Mouse (Mus musculus): ENCODE data around the gene Lcn5. TPM values are rescaled to one million over a fixed set of nuclear protein-coding genes. Genes with fewer than 3 reads are reported as not detected.
"Not testable (repeated sequence)": the region's sequence is repeated elsewhere in the genome, so short reads cannot be mapped to it uniquely, and the experiment has no call there.

Lcn5 gene
- total and polyA plus RNA-seq, 3 experiments: not detected

GRCm38 (mm10) chr2:25703706-25704105, 46.0 kb downstream of the Lcn5 start:
- Histone ChIP-seq H3K9me3 (replicated peaks) (no peaks in the 10 kb centered on the region), H3K4me3 (ENCODE audit: low read depth, low read length) (no peak overlapping the region), H3K27me3 (ENCODE audit: insufficient read depth, low read length) (peaks cover 12% of the 10 kb centered on the region), H3K4me1 (ENCODE audit: insufficient read depth, low read depth, low read length) (no peaks in the 10 kb centered on the region), H3K36me3 (replicated peaks) (no peaks in the 10 kb centered on the region)
- DNase-seq (ENCODE audit: low spot score): no peak
- ATAC-seq (ENCODE audit: extremely low read depth, insufficient number of reproducible peaks, low FRiP score, poor library complexity, severe bottlenecking): no peak
- TF ChIP-seq TAL1 (conservative IDR thresholded peaks at IDR 0.05; ENCODE audit: low read depth, low read length) (no peak), POLR2AphosphoS5 (IDR thresholded peaks at IDR 0.05; ENCODE audit: insufficient replicate concordance, low read depth, low read length) (no peak), CTCF (IDR thresholded peaks at IDR 0.05; ENCODE audit: low read depth, low read length) (no peak), GATA2 (IDR thresholded peaks at IDR 0.05; ENCODE audit: borderline replicate concordance, low read depth, low read length) (no peak), GATA1 (IDR thresholded peaks at IDR 0.05; ENCODE audit: borderline replicate concordance, low read length) (no peak)

- Histone ChIP-seq H3K27me3 (ENCODE audit: insufficient read depth, low read length) (peaks cover 9% of the 10 kb centered on the region), H3K4me3 (ENCODE audit: low read depth, low read length) (no peak within 1 kb of the TSS), H3K9me3 (replicated peaks) (no peaks in the 10 kb centered on the region), H3K4me1 (ENCODE audit: insufficient read depth, low read depth, low read length) (no peaks in the 10 kb centered on the region), H3K36me3 (replicated peaks) (no peaks in the 10 kb centered on the region)
- DNase-seq (ENCODE audit: low spot score) (no peak), ATAC-seq (ENCODE audit: extremely low read depth, insufficient number of reproducible peaks, low FRiP score, poor library complexity, severe bottlenecking) (no peak)
- TF ChIP-seq POLR2AphosphoS5 (IDR thresholded peaks at IDR 0.05; ENCODE audit: insufficient replicate concordance, low read depth, low read length) (no peak), GATA1 (IDR thresholded peaks at IDR 0.05; ENCODE audit: borderline replicate concordance, low read length) (no peak), CTCF (IDR thresholded peaks at IDR 0.05; ENCODE audit: low read depth, low read length) (no peak), GATA2 (IDR thresholded peaks at IDR 0.05; ENCODE audit: borderline replicate concordance, low read depth, low read length) (no peak), TAL1 (conservative IDR thresholded peaks at IDR 0.05; ENCODE audit: low read depth, low read length) (no peak)
Observed at GRCm38 (mm10) chr2:25706643-25707481, 49.1 kb downstream of the Lcn5 start, which contains the start of gene Bmyc. Gene Bmyc (plus strand): TSS chr2:25706739.

- TF ChIP-seq POLR2AphosphoS5 (IDR thresholded peaks at IDR 0.05; ENCODE audit: insufficient replicate concordance, low read depth, low read length) (no peak), CTCF (IDR thresholded peaks at IDR 0.05; ENCODE audit: low read depth, low read length) (no peak), GATA1 (IDR thresholded peaks at IDR 0.05; ENCODE audit: borderline replicate concordance, low read length) (no peak), GATA2 (IDR thresholded peaks at IDR 0.05; ENCODE audit: borderline replicate concordance, low read depth, low read length) (no peak), TAL1 (conservative IDR thresholded peaks at IDR 0.05; ENCODE audit: low read depth, low read length) (no peak)
- no peaks in the 10 kb centered on the region for H3K36me3 ChIP-seq (replicated peaks)
- no peak for DNase-seq (ENCODE audit: low spot score)
- H3K9me3 ChIP-seq (replicated peaks): no peaks in the 10 kb centered on the region
- no peak overlapping the region for H3K4me3 ChIP-seq (ENCODE audit: low read depth, low read length)
- ATAC-seq (ENCODE audit: extremely low read depth, insufficient number of reproducible peaks, low FRiP score, poor library complexity, severe bottlenecking): no peak
- no peaks in the 10 kb centered on the region for H3K4me1 ChIP-seq (ENCODE audit: insufficient read depth, low read depth, low read length)
- H3K27me3 ChIP-seq (ENCODE audit: insufficient read depth, low read length): peaks cover 9% of the 10 kb centered on the region
Observed at GRCm38 (mm10) chr2:25708121-25708520, 50.4 kb downstream of the Lcn5 start.

- H3K4me3 ChIP-seq (ENCODE audit: low read depth, low read length); H3K4me1 ChIP-seq (ENCODE audit: insufficient read depth, low read depth, low read length); H3K27me3 ChIP-seq (ENCODE audit: insufficient read depth, low read length); H3K9me3 ChIP-seq (replicated peaks); ATAC-seq (ENCODE audit: extremely low read depth, insufficient number of reproducible peaks, low FRiP score, poor library complexity, severe bottlenecking); H3K36me3 ChIP-seq (replicated peaks); DNase-seq (ENCODE audit: low spot score): not testable (repeated sequence)
Observed at GRCm38 (mm10) chr2:25709056-25709455, 51.3 kb downstream of the Lcn5 start.

GRCm38 (mm10) chr2:25709791-25710190, 52.0 kb downstream of the Lcn5 start:
- not testable (repeated sequence) for H3K4me3 ChIP-seq (ENCODE audit: low read depth, low read length); H3K36me3 ChIP-seq (replicated peaks); ATAC-seq (ENCODE audit: extremely low read depth, insufficient number of reproducible peaks, low FRiP score, poor library complexity, severe bottlenecking); DNase-seq (ENCODE audit: low spot score); H3K9me3 ChIP-seq (replicated peaks); H3K4me1 ChIP-seq (ENCODE audit: insufficient read depth, low read depth, low read length)
- H3K27me3 ChIP-seq (ENCODE audit: insufficient read depth, low read length): peaks cover 14% of the 10 kb centered on the region

Other genes starting within 250 kb of the Lcn5 start
Only the 20 nearest of the 30 such genes appear.
- gene Fbxw5, start 157.2 kb upstream of the Lcn5 start, total RNA-seq (2014; fragmentation: Nextera tagmentation): 48.3 and 57.9 TPM in 2 replicates
- 21.1 and 24.7 TPM in 2 replicates for gene Fbxw5, start 157.2 kb upstream of the Lcn5 start, total RNA-seq (2017)
- 17.1 and 35.5 TPM in 2 replicates for gene Fbxw5, start 157.2 kb upstream of the Lcn5 start, polyA plus RNA-seq (2012)
- gene C8g, start 156.2 kb upstream of the Lcn5 start, total RNA-seq (2014; fragmentation: Nextera tagmentation): 3.4 and 4.4 TPM in 2 replicates
- gene C8g, start 156.2 kb upstream of the Lcn5 start, total RNA-seq (2017): 2.2 and 3.3 TPM in 2 replicates
- 0.10 and 0.21 TPM in 2 replicates for gene C8g, start 156.2 kb upstream of the Lcn5 start, polyA plus RNA-seq (2012)
- 7.1 and 7.9 TPM in 2 replicates for gene Traf2, start 111.0 kb upstream of the Lcn5 start, total RNA-seq (2014; fragmentation: Nextera tagmentation)
- gene Traf2, start 111.0 kb upstream of the Lcn5 start, total RNA-seq (2017): 18.1 and 19.1 TPM in 2 replicates
- 5.4 and 7.8 TPM in 2 replicates for gene Traf2, start 111.0 kb upstream of the Lcn5 start, polyA plus RNA-seq (2012)
- 102 and 126 TPM in 2 replicates for gene Edf1, start 100.1 kb upstream of the Lcn5 start, total RNA-seq (2014; fragmentation: Nextera tagmentation)
- gene Edf1, start 100.1 kb upstream of the Lcn5 start, total RNA-seq (2017): 91.0 and 109 TPM in 2 replicates
- 570 and 701 TPM in 2 replicates for gene Edf1, start 100.1 kb upstream of the Lcn5 start, polyA plus RNA-seq (2012)
- 0.58 and 4.3 TPM in 2 replicates for gene Mamdc4, start 83.1 kb upstream of the Lcn5 start, total RNA-seq (2014; fragmentation: Nextera tagmentation)
- 1.9 and 5.5 TPM in 2 replicates for gene Mamdc4, start 83.1 kb upstream of the Lcn5 start, total RNA-seq (2017)
- gene Mamdc4, start 83.1 kb upstream of the Lcn5 start, polyA plus RNA-seq (2012): 1.4 and 1.6 TPM in 2 replicates
- 1.4 and 2.1 TPM in 2 replicates for gene Phpt1, start 82.7 kb upstream of the Lcn5 start, total RNA-seq (2014; fragmentation: Nextera tagmentation)
- 7.1 and 12.5 TPM in 2 replicates for gene Phpt1, start 82.7 kb upstream of the Lcn5 start, total RNA-seq (2017)
- gene Phpt1, start 82.7 kb upstream of the Lcn5 start, polyA plus RNA-seq (2012): 6.5 and 9.5 TPM in 2 replicates
- gene Ajm1, start 76.2 kb upstream of the Lcn5 start, total RNA-seq (2014; fragmentation: Nextera tagmentation): 0.63 and 1.1 TPM in 2 replicates
- gene Ajm1, start 76.2 kb upstream of the Lcn5 start, total RNA-seq (2017): 0.05 TPM in 1 of 2 replicates, not detected in the other
- gene Ajm1, start 76.2 kb upstream of the Lcn5 start, polyA plus RNA-seq (2012): 0.32 and 0.35 TPM in 2 replicates
- gene Rabl6, start 49.4 kb upstream of the Lcn5 start, total RNA-seq (2014; fragmentation: Nextera tagmentation): 73.4 and 74.9 TPM in 2 replicates
- 41.5 and 43.2 TPM in 2 replicates for gene Rabl6, start 49.4 kb upstream of the Lcn5 start, total RNA-seq (2017)
- gene Rabl6, start 49.4 kb upstream of the Lcn5 start, polyA plus RNA-seq (2012): 79.9 and 82.4 TPM in 2 replicates
- gene Ccdc183, start 40.3 kb upstream of the Lcn5 start, total RNA-seq (2014; fragmentation: Nextera tagmentation): not detected in 2 replicates
- gene Ccdc183, start 40.3 kb upstream of the Lcn5 start, total RNA-seq (2017): 0.05 TPM in 1 of 2 replicates, not detected in the other
- not detected in 2 replicates for gene Ccdc183, start 40.3 kb upstream of the Lcn5 start, polyA plus RNA-seq (2012)
- gene Tmem141, start 35.9 kb upstream of the Lcn5 start, total RNA-seq (2014; fragmentation: Nextera tagmentation): not detected in 2 replicates
- gene Tmem141, start 35.9 kb upstream of the Lcn5 start, total RNA-seq (2017): not detected in 2 replicates
- gene Tmem141, start 35.9 kb upstream of the Lcn5 start, polyA plus RNA-seq (2012): not detected in 2 replicates
- gene Fcna, start 29.9 kb upstream of the Lcn5 start, total RNA-seq (2014; fragmentation: Nextera tagmentation): not detected in 2 replicates
- not detected in 2 replicates for gene Fcna, start 29.9 kb upstream of the Lcn5 start, total RNA-seq (2017)
- not detected in 2 replicates for gene Fcna, start 29.9 kb upstream of the Lcn5 start, polyA plus RNA-seq (2012)
- gene Lcn8, start 4.8 kb upstream of the Lcn5 start, total RNA-seq (2014; fragmentation: Nextera tagmentation): not detected in 2 replicates
- not detected in 2 replicates for gene Lcn8, start 4.8 kb upstream of the Lcn5 start, total RNA-seq (2017)
- not detected in 2 replicates for gene Lcn8, start 4.8 kb upstream of the Lcn5 start, polyA plus RNA-seq (2012)
- gene Lcn6, start 18.8 kb downstream of the Lcn5 start, total RNA-seq (2014; fragmentation: Nextera tagmentation): not detected in 2 replicates
- gene Lcn6, start 18.8 kb downstream of the Lcn5 start, total RNA-seq (2017): not detected in 2 replicates
- not detected in 2 replicates for gene Lcn6, start 18.8 kb downstream of the Lcn5 start, polyA plus RNA-seq (2012)
- not detected in 2 replicates for gene Lcn10, start 24.8 kb downstream of the Lcn5 start, total RNA-seq (2014; fragmentation: Nextera tagmentation)
- gene Lcn10, start 24.8 kb downstream of the Lcn5 start, total RNA-seq (2017): 0.17 TPM in 1 of 2 replicates, not detected in the other
- not detected in 2 replicates for gene Lcn10, start 24.8 kb downstream of the Lcn5 start, polyA plus RNA-seq (2012)
- gene Obp2a, start 42.1 kb downstream of the Lcn5 start, total RNA-seq (2014; fragmentation: Nextera tagmentation): not detected in 2 replicates
- not detected in 2 replicates for gene Obp2a, start 42.1 kb downstream of the Lcn5 start, total RNA-seq (2017)
- not detected in 2 replicates for gene Obp2a, start 42.1 kb downstream of the Lcn5 start, polyA plus RNA-seq (2012)
- gene Bmyc, start 48.8 kb downstream of the Lcn5 start, total RNA-seq (2014; fragmentation: Nextera tagmentation): not detected in 2 replicates
- not detected in 2 replicates for gene Bmyc, start 48.8 kb downstream of the Lcn5 start, total RNA-seq (2017)
- not detected in 2 replicates for gene Bmyc, start 48.8 kb downstream of the Lcn5 start, polyA plus RNA-seq (2012)
- not detected in 2 replicates for gene Obp2b, start 79.1 kb downstream of the Lcn5 start, total RNA-seq (2014; fragmentation: Nextera tagmentation)
- gene Obp2b, start 79.1 kb downstream of the Lcn5 start, total RNA-seq (2017): not detected in 2 replicates
- not detected in 2 replicates for gene Obp2b, start 79.1 kb downstream of the Lcn5 start, polyA plus RNA-seq (2012)
- gene Lcn3, start 107.6 kb downstream of the Lcn5 start, total RNA-seq (2014; fragmentation: Nextera tagmentation): not detected in 2 replicates
- gene Lcn3, start 107.6 kb downstream of the Lcn5 start, total RNA-seq (2017): not detected in 2 replicates
- gene Lcn3, start 107.6 kb downstream of the Lcn5 start, polyA plus RNA-seq (2012): not detected in 2 replicates
- gene Lcn11, start 119.1 kb downstream of the Lcn5 start, total RNA-seq (2014; fragmentation: Nextera tagmentation): not detected in 2 replicates
- not detected in 2 replicates for gene Lcn11, start 119.1 kb downstream of the Lcn5 start, total RNA-seq (2017)
- not detected in 2 replicates for gene Lcn11, start 119.1 kb downstream of the Lcn5 start, polyA plus RNA-seq (2012)
- gene Gm13539, start 124.3 kb downstream of the Lcn5 start, total RNA-seq (2014; fragmentation: Nextera tagmentation): not detected in 2 replicates
- not detected in 2 replicates for gene Gm13539, start 124.3 kb downstream of the Lcn5 start, total RNA-seq (2017)
- not detected in 2 replicates for gene Gm13539, start 124.3 kb downstream of the Lcn5 start, polyA plus RNA-seq (2012)